Mouse (Mus musculus) kidney, embryonic 15.5 days (tissue): ENCODE measurements around the gene Col6a5. TPM values are rescaled to one million over a fixed set of nuclear protein-coding genes. Genes with fewer than 3 reads are reported as not detected.
"Not testable (repeated sequence)": the region's sequence is repeated elsewhere in the genome, so short reads cannot be mapped to it uniquely, and the experiment has no call there.

Source experiments
- ATAC-seq: fragments of 200-750 bp; cut with Nextera tagmentation; replicated peaks from 2 replicates; pipeline ENCODE4 v1.8.0; 2017; ENCODE audit warnings: moderate TSS enrichment; ENCODE audit not compliant: low FRiP score
- H3K27ac ChIP-seq: fragments of 300-500 bp; sonication (generic); 2 replicates; pipeline ENCODE4 v1.5.1; 2015; ENCODE audit warnings: mild to moderate bottlenecking, inconsistent platforms
- H3K27me3 ChIP-seq: fragments of 300-500 bp; sonication (generic); 2 replicates; pipeline ENCODE4 v1.6.1; 2015; ENCODE audit warnings: inconsistent platforms
- H3K36me3 ChIP-seq: fragments of 300-500 bp; sonication (generic); 2 replicates; pipeline ENCODE4 v1.6.1; 2015; ENCODE audit warnings: inconsistent platforms
- H3K4me1 ChIP-seq: fragments of 300-500 bp; sonication (generic); 2 replicates; pipeline ENCODE4 v1.6.1; 2015; ENCODE audit warnings: inconsistent platforms
- H3K4me2 ChIP-seq: fragments of 300-500 bp; sonication (generic); 2 replicates; pipeline ENCODE4 v1.6.1; 2015; ENCODE audit warnings: moderate library complexity, mild to moderate bottlenecking, inconsistent platforms
- H3K4me3 ChIP-seq: fragments of 300-500 bp; sonication (generic); replicated peaks from 2 replicates; pipeline ENCODE4 v1.5.1; 2015; ENCODE audit warnings: mild to moderate bottlenecking, inconsistent platforms
- H3K9ac ChIP-seq: fragments of 300-500 bp; sonication (generic); 2 replicates; pipeline ENCODE4 v1.6.1; 2015; ENCODE audit warnings: mild to moderate bottlenecking, inconsistent platforms
- H3K9me3 ChIP-seq: fragments of 300-500 bp; sonication (generic); replicated peaks from 2 replicates; pipeline ENCODE4 v1.6.1; 2016; ENCODE audit warnings: inconsistent platforms
- WGBS: fragments of 180-500 bp; shearing (Covaris S2); methylation state at CpG from one replicate; pipeline ENCODE4 v1.1.7; 2015; ENCODE audit warnings: mixed read lengths; 5-methylcytosine and 5-hydroxymethylcytosine counted together
- polyA plus RNA-seq: library from polyadenylated mRNA; unstranded; fragments of >200 nt; fragmentation: Nextera tagmentation; extraction: Ambion mirVana; gene quantifications from 2 replicates; pipeline ENCODE4 v1.2.1, GENCODE M21; 2015

Gene Col6a5
- polyA plus RNA-seq, 1 experiment from 2014 or later = 0.42 TPM

GRCm38 (mm10) chr9:105847261-105847660 is 113.2 kb downstream of the Col6a5 start:
- no peaks in the 10 kb centered on the region for H3K9me3 ChIP-seq
- no peak overlapping the region for H3K27ac ChIP-seq
- H3K4me1 ChIP-seq = peaks cover 4% of the 10 kb centered on the region; the same call in 1 of the 2 replicates
- no peak overlapping the region for H3K9ac ChIP-seq
- no peaks in the 10 kb centered on the region for H3K36me3 ChIP-seq
- no peak overlapping the region for H3K4me3 ChIP-seq
- no peaks in the 10 kb centered on the region for H3K27me3 ChIP-seq
- ATAC-seq = no peak
- 94% methylated on average over 5 of the region's 5 CpGs for WGBS
- no peak overlapping the region for H3K4me2 ChIP-seq

DNA sequence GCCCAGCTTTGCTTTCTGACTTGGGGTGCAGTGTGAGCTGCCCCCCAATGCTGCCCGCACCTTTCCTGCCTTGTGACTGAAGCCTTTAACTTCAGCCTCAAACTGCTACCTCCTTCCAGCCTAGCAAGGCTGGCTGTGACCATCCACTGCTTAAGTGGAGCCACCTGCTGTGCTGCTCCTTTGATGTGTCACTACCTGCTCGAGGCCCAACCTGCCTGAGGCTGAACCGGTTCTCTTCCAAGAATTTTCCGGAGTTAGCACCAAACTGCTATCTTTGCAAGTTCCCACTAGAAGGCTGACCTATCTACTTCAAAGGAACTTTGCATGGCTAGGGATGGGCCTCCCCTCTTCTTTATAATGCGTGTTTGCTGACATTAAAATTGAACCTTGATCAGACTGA is 119.1 kb downstream of the Col6a5 start:
- not testable (repeated sequence) for H3K4me1 ChIP-seq, ATAC-seq, H3K4me3 ChIP-seq, H3K9ac ChIP-seq, H3K9me3 ChIP-seq, H3K27ac ChIP-seq, H3K4me2 ChIP-seq, H3K36me3 ChIP-seq, H3K27me3 ChIP-seq
- WGBS = 50% methylated on average over 5 of the region's 5 CpGs

DNA sequence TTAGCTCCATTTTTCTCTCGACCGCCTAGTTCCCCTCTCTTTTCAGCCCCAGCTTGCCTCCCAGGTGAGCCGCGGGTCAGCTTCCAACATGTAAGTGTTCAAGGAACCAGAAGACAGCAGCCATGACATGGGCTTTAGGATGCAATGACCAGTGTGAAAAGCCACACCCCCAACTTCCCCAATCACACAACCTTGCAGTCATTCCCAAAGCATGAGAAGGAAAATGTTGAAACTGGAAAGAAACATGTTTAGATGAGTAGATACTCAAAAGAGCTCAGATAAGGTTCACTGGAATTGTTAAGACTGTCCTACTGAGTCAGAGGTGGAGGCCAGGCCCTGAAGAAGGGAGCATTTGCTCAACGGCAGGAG is 121.3 kb downstream of the Col6a5 start:
- Histone ChIP-seq H3K4me2 (no peak overlapping the region), H3K27me3 (no peaks in the 10 kb centered on the region), H3K4me3 (no peak overlapping the region), H3K9ac (no peak overlapping the region), H3K4me1 (peaks cover 11% of the 10 kb centered on the region), H3K27ac (no peak overlapping the region), H3K36me3 (no peaks in the 10 kb centered on the region), H3K9me3 (no peaks in the 10 kb centered on the region)
- WGBS = 74% methylated on average over 5 of the region's 5 CpGs
- no peak for ATAC-seq

- ATAC-seq = no peak
- Histone ChIP-seq H3K36me3 (no peaks in the 10 kb centered on the region), H3K9ac (no peak overlapping the region), H3K4me3 (no peak overlapping the region), H3K27me3 (no peaks in the 10 kb centered on the region), H3K4me1 (peaks cover 11% of the 10 kb centered on the region), H3K9me3 (no peaks in the 10 kb centered on the region), H3K4me2 (no peak overlapping the region), H3K27ac (no peak overlapping the region)
- 79% methylated on average over 4 of the region's 4 CpGs for WGBS
Observed at GRCm38 (mm10) chr9:105838396-105839146, 121.9 kb downstream of the Col6a5 start.

DNA sequence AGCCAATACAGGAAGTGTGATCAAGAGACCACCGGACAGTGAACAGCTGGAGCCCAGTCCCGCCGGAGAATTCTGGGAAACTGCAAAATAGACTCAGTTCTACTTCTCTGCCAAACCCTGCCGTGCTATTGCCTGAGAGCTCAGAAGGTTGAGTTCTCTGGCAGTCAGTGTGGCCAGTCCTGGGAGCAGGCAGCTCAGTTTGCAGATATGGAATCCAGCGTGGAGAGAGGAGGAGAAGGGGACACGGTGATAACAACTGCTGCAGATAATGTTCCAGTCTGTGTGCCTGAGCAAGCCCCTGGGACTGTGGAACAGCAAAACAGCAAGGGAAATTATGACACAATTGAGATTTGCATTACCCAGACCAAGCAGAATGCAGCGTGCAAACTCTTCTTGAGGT is 124.9 kb downstream of the Col6a5 start:
- Histone ChIP-seq H3K9ac (no peak overlapping the region), H3K36me3 (no peaks in the 10 kb centered on the region), H3K27me3 (no peaks in the 10 kb centered on the region), H3K4me2 (peak overlapping the region; percentile 41), H3K9me3 (no peaks in the 10 kb centered on the region), H3K27ac (peak overlapping the region; percentile 64), H3K4me1 (peaks cover 11% of the 10 kb centered on the region), H3K4me3 (no peak overlapping the region)
- ATAC-seq = no peak
- 40% methylated on average over 7 of the region's 7 CpGs for WGBS

DNA sequence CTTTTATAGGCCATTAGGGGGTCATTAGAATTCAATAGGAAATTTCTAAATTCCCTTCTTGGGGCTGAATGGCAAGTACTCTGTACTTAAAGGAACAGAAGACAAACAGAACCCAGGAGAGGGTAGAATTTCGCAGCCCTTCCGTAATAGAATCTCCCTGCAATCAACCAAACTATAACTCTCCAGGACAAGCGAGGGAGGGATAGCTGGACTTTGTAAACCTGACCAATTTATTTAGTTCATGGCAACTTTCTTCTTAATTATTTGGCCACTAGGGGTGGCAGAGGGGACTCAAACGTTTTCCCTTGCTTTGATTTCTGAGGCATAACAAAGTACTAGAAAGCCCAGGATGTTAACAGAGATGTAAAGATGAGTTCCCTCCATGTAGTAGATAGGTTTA is 125.6 kb downstream of the Col6a5 start:
- Histone ChIP-seq H3K4me1 (peaks cover 11% of the 10 kb centered on the region), H3K27me3 (no peaks in the 10 kb centered on the region), H3K9me3 (no peaks in the 10 kb centered on the region), H3K27ac (peak overlapping the region; percentile 64; the same call in 1 of the 2 replicates), H3K4me3 (no peak overlapping the region), H3K4me2 (peak overlapping the region; percentile 41; the same call in 1 of the 2 replicates), H3K36me3 (no peaks in the 10 kb centered on the region), H3K9ac (no peak overlapping the region)
- 8% methylated on average over 4 of the region's 4 CpGs for WGBS
- peak; percentile 72 for ATAC-seq

DNA sequence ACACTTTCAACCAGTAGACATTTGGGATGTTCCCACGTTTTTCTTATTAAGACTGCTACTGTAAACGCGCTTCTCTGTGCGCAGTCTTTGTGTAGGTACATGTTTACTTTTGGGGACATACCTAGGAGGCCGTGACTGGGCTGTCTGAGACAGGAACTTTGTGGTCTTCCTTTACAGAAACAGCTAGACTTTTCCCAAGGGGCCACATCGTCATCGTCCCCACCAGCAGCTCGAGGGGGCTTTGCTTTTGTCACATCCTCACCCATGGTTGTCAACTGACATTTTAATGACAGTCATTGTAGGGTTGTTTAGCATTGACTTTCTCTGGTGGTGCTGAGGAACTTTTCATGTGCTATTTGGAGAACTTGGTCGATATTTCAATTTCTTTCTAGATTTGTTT is 129.2 kb downstream of the Col6a5 start:
- H3K4me2 ChIP-seq = no peak overlapping the region
- no peak overlapping the region for H3K27ac ChIP-seq
- no peak overlapping the region for H3K9ac ChIP-seq
- no peaks in the 10 kb centered on the region for H3K9me3 ChIP-seq
- ATAC-seq = no peak
- no peak overlapping the region for H3K4me3 ChIP-seq
- peaks cover 11% of the 10 kb centered on the region; the same call in 1 of the 2 replicates for H3K27me3 ChIP-seq
- 85% methylated on average over 9 of the region's 9 CpGs for WGBS
- H3K4me1 ChIP-seq = peaks cover 17% of the 10 kb centered on the region
- H3K36me3 ChIP-seq = no peaks in the 10 kb centered on the region

GRCm38 (mm10) chr9:105827791-105828385 is 132.6 kb downstream of the Col6a5 start, which contains the start of gene Col6a6:
Col6a6 (minus strand) TSS chr9:105828160.
- Histone ChIP-seq H3K9ac (0 out of 2 replicates have a peak within 1 kb of the TSS, but pooled peaks have one; percentile 26), H3K27ac (no peak within 1 kb of the TSS), H3K4me2 (peak within 1 kb of the TSS; percentile 64), H3K4me3 (peak within 1 kb of the TSS; percentile 28), H3K36me3 (no peaks in the 10 kb centered on the region), H3K9me3 (no peaks in the 10 kb centered on the region), H3K4me1 (peaks cover 6% of the 10 kb centered on the region), H3K27me3 (peaks cover 14% of the 10 kb centered on the region; the same call in 1 of the 2 replicates)
- ATAC-seq = peak; percentile 52; the same call in 1 of the 2 replicates
- 10% methylated on average over 20 of the region's 20 CpGs for WGBS

GRCm38 (mm10) chr9:105827076-105827647 is 133.3 kb downstream of the Col6a5 start:
- no peak overlapping the region for H3K9ac ChIP-seq
- H3K4me3 ChIP-seq = no peak overlapping the region
- 60% methylated on average over 8 of the region's 8 CpGs for WGBS
- ATAC-seq = no peak
- H3K9me3 ChIP-seq = no peaks in the 10 kb centered on the region
- H3K4me1 ChIP-seq = peaks cover 6% of the 10 kb centered on the region
- H3K4me2 ChIP-seq = 0 out of 2 replicates have a peak overlapping the region, but pooled peaks have one; percentile 10
- H3K36me3 ChIP-seq = no peaks in the 10 kb centered on the region
- no peak overlapping the region for H3K27ac ChIP-seq
- peaks cover 14% of the 10 kb centered on the region; the same call in 1 of the 2 replicates for H3K27me3 ChIP-seq

DNA sequence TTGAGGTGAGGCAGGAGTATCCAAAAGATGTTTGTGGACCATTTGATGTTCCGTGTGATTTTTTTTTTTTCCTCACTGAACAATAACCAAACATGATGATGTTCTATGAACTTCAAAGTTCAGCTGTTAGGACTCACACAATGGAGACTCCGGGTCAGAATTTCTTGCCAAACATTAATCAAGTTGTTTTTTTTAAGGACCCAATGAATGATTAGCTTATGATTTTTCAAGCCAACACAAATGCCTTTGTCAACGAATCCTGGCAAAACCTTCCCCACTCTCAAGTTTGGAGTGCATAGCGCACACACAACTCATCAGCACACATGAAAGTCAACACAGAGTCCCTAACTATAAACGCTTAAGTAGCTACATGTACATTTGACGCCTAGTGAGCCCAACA is 139.7 kb downstream of the Col6a5 start:
- H3K27me3 ChIP-seq = no peaks in the 10 kb centered on the region
- H3K4me1 ChIP-seq = no peaks in the 10 kb centered on the region
- WGBS = 85% methylated on average over 6 of the region's 6 CpGs
- no peak overlapping the region for H3K27ac ChIP-seq
- no peak for ATAC-seq
- H3K36me3 ChIP-seq = no peaks in the 10 kb centered on the region
- H3K4me2 ChIP-seq = no peak overlapping the region
- no peak overlapping the region for H3K9ac ChIP-seq
- H3K4me3 ChIP-seq = no peak overlapping the region
- H3K9me3 ChIP-seq = no peaks in the 10 kb centered on the region

GRCm38 (mm10) chr9:105819155-105819709 is 141.2 kb downstream of the Col6a5 start:
- no peak overlapping the region for H3K4me3 ChIP-seq
- no peaks in the 10 kb centered on the region for H3K36me3 ChIP-seq
- WGBS = 73% methylated on average over 29 of the region's 29 CpGs
- H3K4me2 ChIP-seq = no peak overlapping the region
- no peaks in the 10 kb centered on the region for H3K27me3 ChIP-seq
- no peak overlapping the region for H3K27ac ChIP-seq
- no peaks in the 10 kb centered on the region for H3K9me3 ChIP-seq
- no peak overlapping the region for H3K9ac ChIP-seq
- ATAC-seq = no peak; the same call in 1 of the 2 replicates
- H3K4me1 ChIP-seq = no peaks in the 10 kb centered on the region

DNA sequence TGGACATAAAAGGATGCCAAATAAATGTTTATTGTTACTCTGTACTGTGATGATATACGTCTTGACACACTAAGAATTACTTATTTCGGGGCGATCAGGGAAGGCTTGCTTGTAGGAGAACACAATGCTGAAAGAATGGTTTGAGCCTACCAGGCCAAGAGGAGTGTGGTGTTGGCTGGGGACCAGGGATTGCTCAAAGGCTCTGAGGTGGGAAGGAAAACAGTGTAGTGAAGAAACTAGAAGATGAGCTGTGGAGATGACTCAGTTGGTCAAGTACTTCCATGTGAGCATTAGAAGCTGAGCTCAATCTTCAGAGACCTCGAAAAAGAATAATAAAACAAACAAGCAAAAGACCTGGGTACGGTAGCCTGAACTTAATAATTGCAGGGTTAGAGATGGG is 146.0 kb downstream of the Col6a5 start:
- Histone ChIP-seq H3K9me3 (no peaks in the 10 kb centered on the region), H3K9ac (no peak overlapping the region), H3K27me3 (no peaks in the 10 kb centered on the region), H3K36me3 (no peaks in the 10 kb centered on the region), H3K4me3 (no peak overlapping the region), H3K4me2 (no peak overlapping the region), H3K4me1 (peaks cover 8% of the 10 kb centered on the region; the same call in 1 of the 2 replicates), H3K27ac (no peak overlapping the region)
- no peak for ATAC-seq
- WGBS = 82% methylated on average over 5 of the region's 5 CpGs
